Mouse (Mus musculus): ENCODE data around the gene Trim29. TPM values are rescaled to one million over a fixed set of nuclear protein-coding genes. Genes with fewer than 3 reads are reported as not detected.

The Trim29 gene
- not detected in 2 replicates for total RNA-seq (2017)

GRCm38 (mm10) chr9:43310538-43310937 is at the start of gene Trim29:
Gene Trim29, plus strand, starts transcription at chr9:43310848.
- no peak for ATAC-seq (replicated peaks in 1 of 2; ENCODE audit: insufficient read depth in 1 of 2, low FRiP score in 2 of 2, low TSS enrichment in 1 of 2, low read depth in 1 of 2, poor library complexity in 2 of 2, severe bottlenecking in 2 of 2)

- ATAC-seq (replicated peaks in 1 of 2; ENCODE audit: insufficient read depth in 1 of 2, low FRiP score in 2 of 2, low TSS enrichment in 1 of 2, low read depth in 1 of 2, poor library complexity in 2 of 2, severe bottlenecking in 2 of 2), result no peak
Measured at GRCm38 (mm10) chr9:43261124-43261907, 49.3 kb upstream of the Trim29 start.

GRCm38 (mm10) chr9:43261941-43262340 is 48.7 kb upstream of the Trim29 start:
- ATAC-seq (replicated peaks in 1 of 2; ENCODE audit: insufficient read depth in 1 of 2, low FRiP score in 2 of 2, low TSS enrichment in 1 of 2, low read depth in 1 of 2, poor library complexity in 2 of 2, severe bottlenecking in 2 of 2), result no peak

- no peak for ATAC-seq (replicated peaks in 1 of 2; ENCODE audit: insufficient read depth in 1 of 2, low FRiP score in 2 of 2, low TSS enrichment in 1 of 2, low read depth in 1 of 2, poor library complexity in 2 of 2, severe bottlenecking in 2 of 2)
Measured at GRCm38 (mm10) chr9:43262390-43262789, 48.3 kb upstream of the Trim29 start.

DNA sequence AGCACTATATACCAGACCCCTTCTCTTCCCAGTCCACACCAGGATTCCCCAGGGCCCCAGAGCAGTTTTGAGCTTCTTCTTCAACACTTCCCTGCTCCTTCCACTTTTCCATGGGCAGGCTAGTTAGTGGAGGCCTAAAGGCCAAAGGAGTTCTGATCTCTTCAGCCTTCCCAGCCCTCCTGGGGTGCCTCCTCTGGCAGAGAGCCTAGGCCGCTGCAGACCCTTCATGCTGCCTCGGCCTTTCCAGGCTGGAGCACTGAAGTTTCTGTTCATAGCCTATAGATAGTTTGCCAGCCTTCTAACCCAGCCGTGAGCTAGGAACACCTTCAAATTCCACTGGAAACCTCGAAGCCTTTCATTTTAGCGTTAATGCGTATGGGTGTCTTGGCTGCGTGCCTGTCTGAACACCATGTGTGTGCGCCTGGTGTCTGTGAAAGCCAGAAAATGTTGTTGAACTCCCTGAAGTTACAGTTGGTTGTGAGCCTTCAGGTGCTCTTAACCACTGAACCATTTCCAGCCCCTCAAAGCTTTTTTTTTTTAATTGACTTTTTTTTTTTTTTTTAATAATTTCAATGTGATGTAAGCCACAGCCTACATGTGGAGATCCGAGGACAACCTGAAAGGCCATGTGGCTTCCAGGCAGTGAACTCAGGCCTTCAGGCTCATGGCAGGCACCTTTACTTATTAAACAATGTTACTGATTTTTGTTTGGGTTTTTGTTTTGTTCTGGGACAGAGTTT is 47.7 kb upstream of the Trim29 start:
- ATAC-seq (replicated peaks in 1 of 2; ENCODE audit: insufficient read depth in 1 of 2, low FRiP score in 2 of 2, low TSS enrichment in 1 of 2, low read depth in 1 of 2, poor library complexity in 2 of 2, severe bottlenecking in 2 of 2), result no peak

DNA sequence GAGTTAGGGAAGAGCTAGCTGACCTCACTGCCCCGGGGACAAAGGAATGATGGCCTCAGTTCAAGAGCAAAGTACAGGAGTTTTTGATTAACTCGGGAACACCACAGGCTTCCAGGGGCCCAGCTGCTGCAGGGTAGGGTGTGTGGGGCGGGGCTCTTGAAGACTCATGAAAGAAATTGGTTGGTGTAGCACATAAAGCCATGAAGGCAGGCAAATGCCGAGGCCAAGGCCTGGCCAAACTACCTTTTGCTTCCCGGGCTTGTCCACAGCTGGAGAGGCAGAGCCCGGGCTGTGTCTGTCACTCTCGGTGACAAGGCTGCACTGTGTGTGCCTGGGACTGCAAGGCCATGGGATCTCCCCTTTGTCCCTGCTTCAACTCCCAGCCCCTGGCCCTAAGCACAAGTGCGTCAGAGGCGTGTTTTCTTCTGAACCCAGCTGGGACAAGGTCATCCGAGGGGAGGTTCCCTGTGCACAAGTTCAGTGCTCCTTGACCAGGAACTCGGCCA is 46.6 kb upstream of the Trim29 start:
- ATAC-seq (replicated peaks in 1 of 2; ENCODE audit: insufficient read depth in 1 of 2, low FRiP score in 2 of 2, low TSS enrichment in 1 of 2, low read depth in 1 of 2, poor library complexity in 2 of 2, severe bottlenecking in 2 of 2), result no peak

DNA sequence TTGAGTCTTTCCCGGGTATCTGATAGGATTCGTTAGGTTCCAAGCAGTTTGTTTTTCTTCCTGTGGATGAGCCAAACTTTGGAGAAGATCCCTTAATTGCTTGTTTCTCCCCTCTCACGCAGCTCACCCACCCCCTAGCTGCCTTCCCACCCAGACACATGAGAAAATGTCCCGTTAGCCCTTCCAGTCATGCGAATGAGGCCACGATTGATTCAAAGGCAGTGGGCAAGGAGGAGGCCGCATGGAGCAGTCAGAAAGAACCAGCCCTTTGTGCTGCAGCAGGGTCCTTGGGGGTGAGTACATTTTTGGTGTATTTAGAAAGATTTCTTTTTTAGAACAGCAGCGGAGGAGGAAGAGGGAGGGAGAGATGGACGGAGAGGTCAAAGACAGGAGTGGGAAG is 45.5 kb upstream of the Trim29 start:
- no peak for ATAC-seq (replicated peaks in 1 of 2; ENCODE audit: insufficient read depth in 1 of 2, low FRiP score in 2 of 2, low TSS enrichment in 1 of 2, low read depth in 1 of 2, poor library complexity in 2 of 2, severe bottlenecking in 2 of 2)

DNA sequence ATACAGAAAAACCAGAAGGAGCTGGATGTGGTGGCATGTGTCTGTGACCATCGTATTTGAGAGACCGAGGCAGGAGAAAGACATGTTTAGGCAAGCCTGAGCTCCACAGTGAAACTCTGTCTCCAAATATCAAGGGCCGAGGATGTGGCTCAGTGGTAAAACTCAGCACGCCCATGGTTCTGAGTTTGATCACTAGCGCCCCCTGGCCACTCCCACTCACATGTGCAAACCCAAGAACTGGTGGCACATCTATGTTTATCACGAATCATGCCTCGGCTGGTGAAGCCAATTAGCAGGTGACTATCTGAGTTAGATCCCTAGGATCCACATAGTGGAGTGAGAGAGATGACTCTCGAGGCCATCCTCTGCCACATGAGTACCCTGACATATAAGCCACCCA is 43.3 kb upstream of the Trim29 start:
- ATAC-seq (replicated peaks in 1 of 2; ENCODE audit: insufficient read depth in 1 of 2, low FRiP score in 2 of 2, low TSS enrichment in 1 of 2, low read depth in 1 of 2, poor library complexity in 2 of 2, severe bottlenecking in 2 of 2), result no peak

DNA sequence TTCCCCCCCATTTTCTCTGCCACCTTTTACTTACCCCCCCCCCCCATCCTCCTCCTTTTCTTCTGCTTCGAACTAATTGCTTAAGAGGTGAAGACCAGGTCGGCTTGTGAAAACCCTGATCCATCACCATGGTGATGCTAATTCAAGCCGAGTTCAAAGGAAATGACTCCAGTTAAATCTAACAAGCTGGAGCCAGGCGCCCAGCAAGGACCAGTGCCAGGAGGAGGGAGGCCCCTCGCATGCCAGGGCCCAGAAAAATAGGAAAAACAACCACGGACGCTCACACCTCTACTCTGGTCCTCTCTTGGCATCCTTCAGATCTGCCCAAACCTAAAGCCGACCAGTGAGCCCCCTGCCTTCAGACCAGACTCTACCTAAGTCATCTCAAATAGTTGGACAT is 41.5 kb upstream of the Trim29 start:
- ATAC-seq (replicated peaks in 1 of 2; ENCODE audit: insufficient read depth in 1 of 2, low FRiP score in 2 of 2, low TSS enrichment in 1 of 2, low read depth in 1 of 2, poor library complexity in 2 of 2, severe bottlenecking in 2 of 2), result no peak

- ATAC-seq (replicated peaks in 1 of 2; ENCODE audit: insufficient read depth in 1 of 2, low FRiP score in 2 of 2, low TSS enrichment in 1 of 2, low read depth in 1 of 2, poor library complexity in 2 of 2, severe bottlenecking in 2 of 2), result peak; percentile 29 to 53; a peak in 3 of 4 replicates
Measured at GRCm38 (mm10) chr9:43270723-43271252, 39.9 kb upstream of the Trim29 start.

DNA sequence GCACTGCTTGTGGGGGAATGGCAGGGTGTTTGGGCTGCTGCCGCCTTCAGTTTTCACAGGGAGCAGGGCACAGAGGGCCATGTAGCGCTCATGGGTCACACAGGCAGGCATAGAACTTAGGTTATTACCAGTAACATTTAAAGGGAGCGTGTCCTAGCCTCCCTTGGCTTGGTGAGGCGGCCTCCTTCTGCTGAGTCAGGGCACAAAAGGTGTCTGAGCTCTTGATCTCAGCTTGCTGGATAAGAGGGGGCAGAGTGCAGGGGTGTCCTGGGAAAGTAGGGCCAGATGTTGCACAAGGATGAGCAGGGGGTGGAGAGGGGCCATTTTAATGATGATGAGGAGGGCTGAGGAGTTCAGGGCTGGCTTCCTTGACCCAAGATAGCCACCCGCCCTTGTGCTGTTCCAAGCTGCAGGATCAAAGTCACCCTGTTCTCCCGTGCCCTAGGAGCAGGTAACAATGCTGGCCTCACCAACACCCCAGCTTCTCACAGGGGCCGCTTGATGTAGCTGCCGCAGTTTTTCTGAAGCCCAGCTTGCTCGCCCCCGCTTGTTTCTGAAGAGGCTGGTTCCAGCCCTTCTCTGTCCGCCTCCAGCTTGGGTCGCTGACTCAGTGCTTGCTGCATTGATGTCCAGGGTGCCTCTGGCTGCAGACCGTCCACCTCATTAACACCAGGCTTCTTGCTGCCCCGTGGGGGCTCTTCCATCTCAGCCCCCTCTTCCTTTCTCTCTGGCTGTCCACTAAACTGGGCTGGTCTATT is 38.7 kb upstream of the Trim29 start:
- no peak for ATAC-seq (replicated peaks in 1 of 2; ENCODE audit: insufficient read depth in 1 of 2, low FRiP score in 2 of 2, low TSS enrichment in 1 of 2, low read depth in 1 of 2, poor library complexity in 2 of 2, severe bottlenecking in 2 of 2)

- ATAC-seq (replicated peaks in 1 of 2; ENCODE audit: insufficient read depth in 1 of 2, low FRiP score in 2 of 2, low TSS enrichment in 1 of 2, low read depth in 1 of 2, poor library complexity in 2 of 2, severe bottlenecking in 2 of 2), result no peak
Measured at GRCm38 (mm10) chr9:43273735-43274134, 36.9 kb upstream of the Trim29 start.

GRCm38 (mm10) chr9:43284284-43284683 is 26.4 kb upstream of the Trim29 start:
- peak; percentile 84 to 90 for ATAC-seq (replicated peaks in 1 of 2; ENCODE audit: insufficient read depth in 1 of 2, low FRiP score in 2 of 2, low TSS enrichment in 1 of 2, low read depth in 1 of 2, poor library complexity in 2 of 2, severe bottlenecking in 2 of 2)

GRCm38 (mm10) chr9:43285281-43285680 is 25.4 kb upstream of the Trim29 start:
- ATAC-seq (replicated peaks in 1 of 2; ENCODE audit: insufficient read depth in 1 of 2, low FRiP score in 2 of 2, low TSS enrichment in 1 of 2, low read depth in 1 of 2, poor library complexity in 2 of 2, severe bottlenecking in 2 of 2), result no peak

DNA sequence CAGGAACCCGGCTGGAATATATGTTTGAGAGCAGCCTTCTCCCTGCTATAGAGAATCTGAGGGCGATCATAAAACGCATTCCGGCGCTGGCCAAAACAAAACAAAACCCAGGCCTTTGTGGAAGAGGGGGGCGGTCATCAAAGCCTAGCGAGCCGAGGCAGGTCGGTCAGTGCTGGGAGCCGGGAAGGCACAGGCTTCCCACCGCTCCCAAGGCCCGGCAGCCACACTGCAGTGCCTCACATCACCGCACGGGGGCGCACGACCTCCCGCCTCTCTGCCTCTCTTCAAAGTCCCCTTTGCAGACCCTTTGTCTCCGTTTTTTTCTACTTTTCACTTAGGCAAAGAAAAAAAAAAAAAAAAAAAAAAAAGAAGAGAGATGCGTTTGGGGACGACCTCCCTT is 23.8 kb upstream of the Trim29 start:
- ATAC-seq (replicated peaks in 1 of 2; ENCODE audit: insufficient read depth in 1 of 2, low FRiP score in 2 of 2, low TSS enrichment in 1 of 2, low read depth in 1 of 2, poor library complexity in 2 of 2, severe bottlenecking in 2 of 2), result peak in 1 of 2 experiments; percentile 49; a peak in 1 of 4 replicates

DNA sequence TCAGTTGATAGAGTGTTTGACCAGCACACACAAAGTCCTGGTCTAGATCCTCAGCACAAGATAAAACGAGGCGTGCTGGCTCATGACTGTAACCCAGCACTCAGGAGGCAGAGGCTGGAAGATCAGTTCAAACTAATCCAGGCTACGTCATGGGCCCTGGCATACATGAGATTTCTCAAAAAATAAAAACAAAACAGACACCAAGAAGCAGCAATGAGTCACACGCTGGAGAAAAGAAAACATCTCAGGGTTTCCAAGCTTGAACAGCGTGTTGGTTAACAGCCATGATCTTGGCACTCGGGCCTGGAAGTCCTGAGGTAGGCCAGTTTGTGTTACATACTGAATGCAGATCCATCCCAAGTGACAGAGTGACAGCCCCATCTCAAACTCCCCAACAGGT is 17.6 kb upstream of the Trim29 start:
- ATAC-seq (replicated peaks in 1 of 2; ENCODE audit: insufficient read depth in 1 of 2, low FRiP score in 2 of 2, low TSS enrichment in 1 of 2, low read depth in 1 of 2, poor library complexity in 2 of 2, severe bottlenecking in 2 of 2), result no peak

DNA sequence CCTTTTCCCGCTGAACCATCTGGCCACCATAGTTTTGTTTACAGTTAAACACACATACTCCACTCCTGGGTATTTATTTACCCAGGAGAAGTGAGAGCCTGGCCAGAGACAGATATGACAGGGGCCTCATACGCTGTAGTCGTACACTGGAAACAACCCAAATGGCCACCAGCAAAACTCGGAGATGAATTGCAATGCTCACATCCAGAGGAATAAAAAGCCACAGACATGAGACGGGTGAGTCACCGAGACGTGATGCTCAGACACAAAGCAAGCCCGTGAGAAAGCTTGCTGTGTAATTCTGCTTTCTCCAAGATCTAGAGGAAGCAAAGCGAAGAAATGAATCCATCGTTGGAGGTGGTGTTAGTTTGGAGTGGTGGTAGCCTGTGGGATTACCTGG is 10.3 kb upstream of the Trim29 start:
- ATAC-seq (replicated peaks in 1 of 2; ENCODE audit: insufficient read depth in 1 of 2, low FRiP score in 2 of 2, low TSS enrichment in 1 of 2, low read depth in 1 of 2, poor library complexity in 2 of 2, severe bottlenecking in 2 of 2), result no peak

Data from hematopoietic stem cell, adult 5-6 weeks (primary cell).